Mouse (Mus musculus) heart, embryonic 14.5 days (tissue): Measurements from ENCODE around the gene Dglucy. TPM values are rescaled to one million over a fixed set of nuclear protein-coding genes. Genes with fewer than 3 reads are reported as not detected.

ENCODE experiments used
- ATAC-seq: fragments of 200-750 bp; cut with Nextera tagmentation; 2 replicates; pipeline ENCODE4 v1.8.0; 2017; ENCODE audit warnings: low read depth, moderate TSS enrichment; ENCODE audit not compliant: insufficient number of reproducible peaks, insufficient read depth, low FRiP score
- H3K27ac ChIP-seq, 2 experiments: fragments of 200-500 bp in 1 of 2; fragments of 300-500 bp in 1 of 2; sonication (generic) in 1 of 2; replicated peaks in 1 of 2; 2 replicates each; pipeline ENCODE4 v1.5.1; 2012 to 2014; ENCODE audit warnings: low read depth in 2 of 2, low read length in 2 of 2, control low read depth in 1 of 2, mild to moderate bottlenecking in 1 of 2, mixed read lengths in 1 of 2; ENCODE audit not compliant: control insufficient read depth in 1 of 2, insufficient read depth in 1 of 2
- H3K27me3 ChIP-seq: fragments of 300-500 bp; sonication (generic); 2 replicates; pipeline ENCODE4 v1.6.1; 2014; ENCODE audit warnings: mild to moderate bottlenecking, low read length, control low read depth; ENCODE audit not compliant: control insufficient read depth, insufficient read depth
- H3K36me3 ChIP-seq: fragments of 300-500 bp; sonication (generic); 2 replicates; pipeline ENCODE4 v1.6.1; 2014; ENCODE audit warnings: mild to moderate bottlenecking, control low read depth, low read length, mixed read lengths; ENCODE audit not compliant: control insufficient read depth, insufficient read depth
- H3K4me1 ChIP-seq, 2 experiments: fragments of 200-500 bp in 1 of 2; fragments of 300-500 bp in 1 of 2; sonication (generic) in 1 of 2; 2 replicates each; pipeline ENCODE4 v1.6.1; 2012 to 2014; ENCODE audit warnings: low read length in 2 of 2, control low read depth in 1 of 2, mixed read lengths in 1 of 2; ENCODE audit not compliant: control insufficient read depth in 2 of 2, insufficient read depth in 2 of 2
- H3K4me2 ChIP-seq: fragments of 300-500 bp; sonication (generic); 2 replicates; pipeline ENCODE4 v1.6.1; 2014; ENCODE audit warnings: mild to moderate bottlenecking, low read length
- H3K4me3 ChIP-seq, 2 experiments: fragments of 200-500 bp in 1 of 2; fragments of 300-500 bp in 1 of 2; sonication (generic) in 1 of 2; 2 replicates each; pipeline ENCODE4 v1.5.1; 2012 to 2014; ENCODE audit warnings: low read length in 2 of 2, mild to moderate bottlenecking in 2 of 2, control low read depth in 1 of 2, low read depth in 1 of 2, moderate library complexity in 1 of 2; ENCODE audit not compliant: control insufficient read depth in 1 of 2, insufficient read depth in 1 of 2
- H3K9ac ChIP-seq: fragments of 300-500 bp; sonication (generic); 2 replicates; pipeline ENCODE4 v1.6.1; 2014; ENCODE audit warnings: mild to moderate bottlenecking, low read length
- H3K9me3 ChIP-seq: fragments of 300-500 bp; sonication (generic); 2 replicates; pipeline ENCODE4 v1.6.1; 2016; ENCODE audit warnings: low read length, control low read depth; ENCODE audit not compliant: control insufficient read depth
- WGBS: fragments of 180-500 bp; shearing (Covaris S2); extraction: QIAGEN DNeasy Blood & Tissue Kit; methylation state at CpG from one replicate; pipeline ENCODE4 v1.1.7; 2014; 5-methylcytosine and 5-hydroxymethylcytosine counted together
- polyA plus RNA-seq: library from polyadenylated mRNA; unstranded; fragments of >200 nt; fragmentation: Nextera tagmentation; extraction: Ambion mirVana; gene quantifications from 2 replicates; pipeline ENCODE4 v1.2.1, GENCODE M21; 2014

Gene Dglucy
- polyA plus RNA-seq, 1 experiment from 2014 or later: 4.8 TPM

DNA sequence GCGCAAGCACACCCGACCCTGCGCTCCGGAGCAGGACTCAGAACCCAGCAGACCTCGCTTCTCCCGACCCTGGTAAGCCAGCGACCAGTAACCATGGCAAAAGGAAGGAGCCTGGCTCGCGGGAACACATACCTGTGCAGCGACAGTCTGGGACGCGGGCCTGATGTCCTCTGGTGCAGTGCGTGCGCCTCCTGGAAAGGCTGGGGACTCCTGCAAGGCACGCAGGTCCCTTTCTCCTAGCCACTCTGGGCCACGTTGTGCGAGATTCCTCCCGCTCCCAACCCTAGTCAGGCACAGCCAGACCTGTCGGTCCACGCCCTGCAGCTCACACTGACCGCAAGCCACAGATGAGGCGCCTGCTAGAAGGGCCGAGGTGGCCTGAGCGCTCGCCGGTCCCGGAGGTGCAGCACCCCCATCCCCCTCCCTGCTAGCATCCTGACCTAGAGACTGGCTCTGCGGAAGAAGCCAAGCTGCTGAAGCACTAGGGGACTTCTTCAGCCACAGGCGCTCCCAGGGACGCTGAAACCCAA lies 120.3 kb downstream of the Dglucy start:
- no peak for ATAC-seq
- H3K9ac ChIP-seq: peak overlapping the region; percentile 28

GRCm38 (mm10) chr12:100900901-100901300 lies 122.0 kb downstream of the Dglucy start:
- H3K9me3 ChIP-seq: no peaks in the 10 kb centered on the region
- H3K27ac ChIP-seq: no peak overlapping the region
- 72% methylated on average over 6 of the region's 6 CpGs for whole genome bisulfite sequencing
- no peak overlapping the region for H3K9ac ChIP-seq
- no peak for ATAC-seq
- H3K4me3 ChIP-seq: no peak overlapping the region
- peaks cover 50% of the 10 kb centered on the region for H3K27me3 ChIP-seq
- no peaks in the 10 kb centered on the region for H3K36me3 ChIP-seq
- H3K4me1 ChIP-seq: peaks cover 2 to 15% of the 10 kb centered on the region in 2 experiments; a peak in 3 of 4 replicates
- H3K4me2 ChIP-seq: no peak overlapping the region

More for the DNA sequence above, 120.3 kb downstream of the Dglucy start:
- H3K4me2 ChIP-seq: peak overlapping the region; percentile 75
- peak overlapping the region; percentile 31 to 34 for H3K4me3 ChIP-seq
- WGBS: 2% methylated on average over 29 of the region's 30 CpGs
- H3K27me3 ChIP-seq: peaks cover 50% of the 10 kb centered on the region
- H3K27ac ChIP-seq: no peak overlapping the region
- no peaks in the 10 kb centered on the region for H3K36me3 ChIP-seq
- H3K4me1 ChIP-seq: peaks cover 2 to 15% of the 10 kb centered on the region in 2 experiments; a peak in 3 of 4 replicates
- no peaks in the 10 kb centered on the region for H3K9me3 ChIP-seq

- no peaks in the 10 kb centered on the region for H3K36me3 ChIP-seq
- H3K9me3 ChIP-seq: no peaks in the 10 kb centered on the region
- H3K27me3 ChIP-seq: peaks cover 48% of the 10 kb centered on the region
- H3K4me3 ChIP-seq: no peak overlapping the region
- H3K9ac ChIP-seq: no peak overlapping the region
- ATAC-seq: no peak
- 65% methylated on average over 6 of the region's 6 CpGs for WGBS
- peaks cover 2 to 15% of the 10 kb centered on the region in 2 experiments; a peak in 3 of 4 replicates for H3K4me1 ChIP-seq
- no peak overlapping the region for H3K4me2 ChIP-seq
- H3K27ac ChIP-seq: no peak overlapping the region
Observed at GRCm38 (mm10) chr12:100901386-100901785, 122.5 kb downstream of the Dglucy start.

GRCm38 (mm10) chr12:100903761-100904160 lies 124.9 kb downstream of the Dglucy start:
- H3K4me1 ChIP-seq: peaks cover 0 to 17% of the 10 kb centered on the region in 2 experiments; a peak in 3 of 4 replicates
- H3K4me3 ChIP-seq: no peak overlapping the region
- H3K9me3 ChIP-seq: no peaks in the 10 kb centered on the region
- H3K36me3 ChIP-seq: no peaks in the 10 kb centered on the region
- 85% methylated on average over 9 of the region's 9 CpGs for WGBS
- peaks cover 44% of the 10 kb centered on the region for H3K27me3 ChIP-seq
- no peak for ATAC-seq
- H3K9ac ChIP-seq: no peak overlapping the region
- no peak overlapping the region for H3K4me2 ChIP-seq
- H3K27ac ChIP-seq: no peak overlapping the region

- Histone ChIP-seq H3K4me1 (peaks cover 0 to 6% of the 10 kb centered on the region in 2 experiments; a peak in 2 of 4 replicates), H3K9me3 (no peaks in the 10 kb centered on the region), H3K4me2 (peak overlapping the region; percentile 84), H3K27ac (no peak overlapping the region), H3K9ac (peak overlapping the region; percentile 78; the same call in 1 of the 2 replicates), H3K4me3 (no peak overlapping the region), H3K27me3 (peaks cover 28% of the 10 kb centered on the region), H3K36me3 (no peaks in the 10 kb centered on the region)
- ATAC-seq: no peak
- 76% methylated on average over 5 of the region's 5 CpGs for WGBS
Observed at GRCm38 (mm10) chr12:100906861-100907260, 128.0 kb downstream of the Dglucy start.

DNA sequence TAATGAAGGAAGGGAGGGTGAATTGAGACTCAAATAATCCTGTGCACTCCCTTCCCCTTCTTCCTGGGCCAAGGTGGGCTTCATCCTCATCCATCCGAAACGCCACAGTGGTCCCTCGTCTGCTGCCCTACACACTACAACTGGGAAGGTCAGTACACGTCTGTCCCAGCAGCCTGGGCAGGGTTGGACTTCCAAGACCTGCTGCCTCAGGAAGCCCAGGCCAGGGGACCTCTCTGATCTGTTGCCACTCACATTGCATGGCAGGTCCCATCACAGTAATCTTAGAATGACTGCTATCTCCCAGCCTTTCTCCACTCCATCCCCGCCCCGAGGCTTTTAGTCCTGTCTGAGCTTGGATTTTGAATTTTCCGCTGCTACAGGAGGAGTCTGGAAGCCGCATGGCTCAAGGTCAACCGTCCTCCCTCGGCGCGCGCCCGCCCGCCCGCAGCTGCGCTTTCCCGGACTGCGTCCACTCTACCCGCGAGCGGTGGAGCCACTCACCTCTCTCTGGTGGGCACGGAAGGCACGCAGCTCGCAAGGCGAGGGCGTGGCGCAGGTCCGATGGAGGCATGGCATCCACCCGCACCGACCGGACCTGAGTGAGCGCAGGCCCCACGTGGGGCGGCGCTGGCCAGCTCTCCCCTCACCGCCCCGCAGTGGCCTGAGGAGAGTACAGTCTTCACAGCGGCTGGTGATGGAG lies 128.9 kb downstream of the Dglucy start, which contains the start of gene Gpr68:
Gene Gpr68 (minus strand): TSS at position 601 of the 700 bp plus-strand sequence.
- peak within 1 kb of the TSS; percentile 78 for H3K9ac ChIP-seq
- ATAC-seq: peak; percentile 71
- peak within 1 kb of the TSS; percentile 84 for H3K4me2 ChIP-seq
- H3K27ac ChIP-seq: peak within 1 kb of the TSS in 1 of 2 experiments; percentile 41; a peak in 1 of 4 replicates
- 3% methylated on average over 39 of the region's 39 CpGs for WGBS
- H3K4me3 ChIP-seq: peak within 1 kb of the TSS; percentile 54 to 58
- H3K9me3 ChIP-seq: no peaks in the 10 kb centered on the region
- H3K4me1 ChIP-seq: peaks cover 0 to 6% of the 10 kb centered on the region in 2 experiments; a peak in 2 of 4 replicates
- peaks cover 28% of the 10 kb centered on the region for H3K27me3 ChIP-seq
- no peaks in the 10 kb centered on the region for H3K36me3 ChIP-seq

DNA sequence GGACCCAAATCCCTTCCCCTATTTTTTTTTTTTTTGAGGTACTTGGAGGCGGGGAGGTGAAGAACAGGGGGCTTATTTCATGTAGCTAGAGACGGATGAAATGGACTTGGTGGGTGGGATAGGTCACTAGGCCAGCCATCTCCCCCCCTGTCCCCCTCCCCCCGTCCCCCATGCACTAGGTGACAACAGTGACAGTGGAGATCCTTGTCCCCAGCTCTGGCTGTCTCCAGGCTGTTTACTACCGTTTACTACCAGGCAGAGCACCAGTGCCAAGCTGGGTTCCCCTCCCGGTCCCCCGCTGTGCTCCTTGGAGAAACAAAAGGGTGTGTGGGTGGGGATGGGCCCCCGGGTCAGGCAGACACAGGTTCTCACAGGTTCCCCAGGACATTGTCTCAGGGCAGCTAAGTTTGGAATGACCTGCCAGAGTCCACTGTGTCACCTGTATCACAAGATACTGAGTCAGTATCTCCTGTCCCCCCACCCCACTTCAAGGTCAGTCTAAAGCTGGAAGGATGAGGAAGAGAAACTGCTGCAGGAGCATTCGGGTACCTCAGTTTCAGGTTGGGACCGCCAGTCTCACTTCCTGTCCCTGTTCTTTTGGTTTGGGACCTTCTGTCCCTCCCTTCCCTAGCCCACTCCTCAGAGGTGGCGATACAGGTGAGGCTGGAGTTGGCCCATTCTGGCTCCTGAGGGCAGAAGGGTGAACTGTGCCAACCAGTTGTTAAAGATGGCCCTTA lies 129.6 kb downstream of the Dglucy start:
- 29% methylated on average over 9 of the region's 10 CpGs for WGBS
- Histone ChIP-seq H3K27ac (peak overlapping the region in 1 of 2 experiments; percentile 41; a peak in 1 of 4 replicates), H3K4me1 (peaks cover 0 to 6% of the 10 kb centered on the region in 2 experiments; a peak in 2 of 4 replicates), H3K27me3 (peaks cover 28% of the 10 kb centered on the region), H3K4me2 (peak overlapping the region; percentile 84), H3K9me3 (no peaks in the 10 kb centered on the region), H3K4me3 (peak overlapping the region; percentile 54 to 58), H3K36me3 (0 out of 2 replicates have a peak, but pooled peaks cover 4% of the 10 kb centered on the region), H3K9ac (peak overlapping the region; percentile 78)
- peak; percentile 10; the same call in 1 of the 2 replicates for ATAC-seq
